Mouse (Mus musculus) G1E (cell line): ENCODE data around the gene Maml3.

Source experiments
- CTCF ChIP-seq: IDR thresholded peaks from 2 replicates; pipeline ENCODE4 v1.5.1; 2012; ENCODE audit warnings: low read depth, low read length, inconsistent platforms, mixed read lengths
- GATA1 ChIP-seq: IDR thresholded peaks from 2 replicates; pipeline ENCODE4 v1.6.1; 2012; ENCODE audit warnings: borderline replicate concordance, low read length, inconsistent platforms, mixed read lengths
- GATA2 ChIP-seq: IDR thresholded peaks from 2 replicates; pipeline ENCODE4 v1.6.1; 2012; ENCODE audit warnings: low read depth, low read length, inconsistent platforms, borderline replicate concordance
- POLR2AphosphoS5 ChIP-seq: IDR thresholded peaks from 2 replicates; pipeline ENCODE4 v1.6.1; 2012; ENCODE audit warnings: low read depth, low read length, inconsistent platforms; ENCODE audit not compliant: insufficient replicate concordance
- TAL1 ChIP-seq: conservative IDR thresholded peaks from 2 replicates; pipeline ENCODE4 v1.6.1; 2012; ENCODE audit warnings: low read depth, low read length, inconsistent platforms, mixed read lengths

- TF ChIP-seq CTCF (no peak), POLR2AphosphoS5 (no peak), GATA1 (no peak), TAL1 (no peak), GATA2 (no peak)
Measured at GRCm38 (mm10) chr3:51702701-51703286, 402.1 kb downstream of the Maml3 start.
